Mouse (Mus musculus) embryonic facial prominence, embryonic 12.5 days (tissue): Measurements from ENCODE around the gene Cep83. TPM values are rescaled to one million over a fixed set of nuclear protein-coding genes. Genes with fewer than 3 reads are reported as not detected.

Source experiments
- ATAC-seq: fragments of 200-750 bp; cut with Nextera tagmentation; 2 replicates; pipeline ENCODE4 v1.8.0; 2017; ENCODE audit not compliant: insufficient number of reproducible peaks, insufficient read depth, low FRiP score, low TSS enrichment
- H3K27ac ChIP-seq: fragments of 300-500 bp; sonication (generic); 2 replicates; pipeline ENCODE4 v1.5.1; 2016; ENCODE audit warnings: mild to moderate bottlenecking
- H3K27me3 ChIP-seq: fragments of 300-500 bp; sonication (generic); 2 replicates; pipeline ENCODE4 v1.6.1; 2016; ENCODE audit warnings: mild to moderate bottlenecking, moderate library complexity
- H3K36me3 ChIP-seq: fragments of 300-500 bp; sonication (generic); 2 replicates; pipeline ENCODE4 v1.6.1; 2016; ENCODE audit warnings: mild to moderate bottlenecking
- H3K4me1 ChIP-seq: fragments of 300-500 bp; sonication (generic); 2 replicates; pipeline ENCODE4 v1.6.1; 2016
- H3K4me2 ChIP-seq: fragments of 300-500 bp; sonication (generic); replicated peaks from 2 replicates; pipeline ENCODE4 v1.6.1; 2016; ENCODE audit warnings: mild to moderate bottlenecking, moderate library complexity
- H3K4me3 ChIP-seq: fragments of 300-500 bp; sonication (generic); 2 replicates; pipeline ENCODE4 v1.5.1; 2016; ENCODE audit warnings: mild to moderate bottlenecking
- H3K9ac ChIP-seq: fragments of 300-500 bp; sonication (generic); 2 replicates; pipeline ENCODE4 v1.6.1; 2016; ENCODE audit warnings: mild to moderate bottlenecking, moderate library complexity
- H3K9me3 ChIP-seq: fragments of 300-500 bp; sonication (generic); 2 replicates; pipeline ENCODE4 v1.6.1; 2016; ENCODE audit warnings: mild to moderate bottlenecking, moderate library complexity
- WGBS: fragments of 180-500 bp; shearing (Covaris S2); methylation state at CpG from one replicate; pipeline ENCODE4 v1.1.7; 2016; 5-methylcytosine and 5-hydroxymethylcytosine counted together
- polyA plus RNA-seq: library from polyadenylated mRNA; unstranded; fragments of >200 nt; fragmentation: Nextera tagmentation; extraction: Ambion mirVana; gene quantifications from 2 replicates; pipeline ENCODE4 v1.2.1, GENCODE M21; 2016

Cep83 gene
- polyA plus RNA-seq, 1 experiment from 2014 or later, result 27.7 TPM

- Histone ChIP-seq H3K9ac (no peak overlapping the region), H3K27ac (no peak overlapping the region), H3K4me1 (no peaks in the 10 kb centered on the region), H3K27me3 (no peaks in the 10 kb centered on the region), H3K4me3 (no peak overlapping the region), H3K4me2 (no peak overlapping the region), H3K36me3 (peaks cover 5% of the 10 kb centered on the region; the same call in 1 of the 2 replicates), H3K9me3 (no peaks in the 10 kb centered on the region)
- WGBS, result 92% methylated on average over 4 of the region's 4 CpGs
- no peak for ATAC-seq
These were observed 90.9 kb downstream of the Cep83 start for GRCm38 (mm10) chr10:94779319-94779718.

- no peak overlapping the region for H3K4me3 ChIP-seq
- WGBS, result 74% methylated on average over 3 of the region's 3 CpGs
- H3K36me3 ChIP-seq, result peaks cover 5% of the 10 kb centered on the region; the same call in 1 of the 2 replicates
- no peaks in the 10 kb centered on the region for H3K27me3 ChIP-seq
- no peaks in the 10 kb centered on the region for H3K9me3 ChIP-seq
- no peaks in the 10 kb centered on the region for H3K4me1 ChIP-seq
- no peak overlapping the region for H3K4me2 ChIP-seq
- no peak overlapping the region for H3K27ac ChIP-seq
- no peak overlapping the region for H3K9ac ChIP-seq
- no peak for ATAC-seq
These were observed 92.3 kb downstream of the Cep83 start for GRCm38 (mm10) chr10:94780618-94781262.

DNA sequence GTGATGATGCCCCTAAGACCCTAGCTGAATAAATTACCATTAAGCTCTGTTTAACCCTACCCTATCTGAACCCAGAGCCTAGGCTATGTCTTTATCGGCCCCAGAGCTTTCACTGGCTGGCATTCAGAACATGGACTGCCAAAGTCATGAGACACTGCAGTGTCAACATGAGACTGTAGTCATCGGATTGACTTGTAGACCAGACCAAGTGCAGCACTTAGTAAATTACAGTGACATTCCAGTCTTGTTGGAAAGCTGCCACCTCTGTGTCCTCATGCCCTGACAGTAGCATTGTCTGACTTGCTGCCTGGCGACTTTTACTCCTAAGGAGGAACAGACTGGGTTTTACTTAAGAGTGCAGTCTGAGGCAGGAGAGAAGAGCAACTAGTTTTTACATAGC lies 100.8 kb downstream of the Cep83 start:
- Histone ChIP-seq H3K4me1 (no peaks in the 10 kb centered on the region), H3K9ac (no peak overlapping the region), H3K4me2 (no peak overlapping the region), H3K27me3 (no peaks in the 10 kb centered on the region), H3K4me3 (no peak overlapping the region), H3K27ac (no peak overlapping the region), H3K9me3 (no peaks in the 10 kb centered on the region), H3K36me3 (peaks cover 19% of the 10 kb centered on the region)
- WGBS, result 75% methylated on average over 3 of the region's 3 CpGs
- no peak for ATAC-seq

DNA sequence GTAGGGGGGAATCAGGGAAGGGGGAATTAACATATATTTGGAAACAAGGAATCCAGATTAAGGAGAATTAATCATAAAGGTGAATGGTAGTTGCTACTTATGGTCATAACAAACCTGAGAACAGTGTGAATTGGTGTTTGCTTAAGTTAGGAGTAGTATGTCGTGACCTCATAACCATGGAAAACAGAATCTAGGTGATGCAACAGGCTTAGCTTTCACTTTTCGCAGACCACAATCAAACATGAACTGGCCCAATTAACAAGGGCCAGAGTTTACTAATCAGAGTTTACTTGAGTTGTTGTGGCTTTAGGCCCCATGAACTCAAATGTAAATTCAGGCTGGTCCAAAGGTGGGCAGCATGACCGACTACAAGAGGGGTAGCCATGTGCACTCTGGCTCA lies 105.5 kb downstream of the Cep83 start:
- no peak overlapping the region for H3K4me2 ChIP-seq
- H3K27ac ChIP-seq, result no peak overlapping the region
- H3K9ac ChIP-seq, result no peak overlapping the region
- H3K27me3 ChIP-seq, result no peaks in the 10 kb centered on the region
- peaks cover 12% of the 10 kb centered on the region for H3K36me3 ChIP-seq
- H3K4me3 ChIP-seq, result no peak overlapping the region
- ATAC-seq, result no peak
- no peaks in the 10 kb centered on the region for H3K4me1 ChIP-seq
- 92% methylated on average over 3 of the region's 3 CpGs for WGBS
- H3K9me3 ChIP-seq, result no peaks in the 10 kb centered on the region

- Histone ChIP-seq H3K27ac (no peak overlapping the region), H3K9ac (no peak overlapping the region), H3K4me1 (no peaks in the 10 kb centered on the region), H3K36me3 (peaks cover 6% of the 10 kb centered on the region), H3K4me3 (no peak overlapping the region), H3K9me3 (no peaks in the 10 kb centered on the region), H3K4me2 (no peak overlapping the region), H3K27me3 (no peaks in the 10 kb centered on the region)
- no peak for ATAC-seq
- WGBS, result 91% methylated on average over 5 of the region's 5 CpGs
These were observed 106.3 kb downstream of the Cep83 start for GRCm38 (mm10) chr10:94794666-94795244.

DNA sequence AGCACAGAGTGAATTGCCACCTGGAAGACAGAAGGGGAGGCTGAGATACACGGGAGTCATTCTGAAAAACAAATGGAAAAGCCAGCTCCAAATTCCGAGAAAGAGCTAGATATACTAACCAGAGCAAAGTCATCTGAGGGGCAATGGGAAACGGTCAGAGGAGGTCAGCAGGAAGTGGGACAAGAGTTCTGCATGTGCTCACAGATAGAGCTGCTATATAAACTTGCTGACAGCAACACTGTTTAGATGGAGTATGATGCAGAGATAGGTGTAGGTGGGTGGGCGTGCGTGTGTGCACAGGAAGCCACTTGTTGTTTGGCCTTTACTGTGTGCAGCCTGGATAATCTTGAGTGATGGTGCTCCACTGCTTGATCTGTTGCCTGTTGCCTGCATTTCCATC lies 109.7 kb downstream of the Cep83 start:
- WGBS, result 82% methylated on average over 5 of the region's 5 CpGs
- no peaks in the 10 kb centered on the region for H3K9me3 ChIP-seq
- H3K4me1 ChIP-seq, result no peaks in the 10 kb centered on the region
- H3K36me3 ChIP-seq, result no peaks in the 10 kb centered on the region; the same call in 1 of the 2 replicates
- H3K4me2 ChIP-seq, result no peak overlapping the region
- no peak overlapping the region for H3K9ac ChIP-seq
- H3K4me3 ChIP-seq, result no peak overlapping the region
- no peak overlapping the region for H3K27ac ChIP-seq
- H3K27me3 ChIP-seq, result no peaks in the 10 kb centered on the region
- ATAC-seq, result no peak

GRCm38 (mm10) chr10:94799485-94800239 lies 111.2 kb downstream of the Cep83 start:
- WGBS, result 49% methylated on average over 2 of the region's 2 CpGs
- no peak for ATAC-seq

GRCm38 (mm10) chr10:94800677-94801354 lies 112.4 kb downstream of the Cep83 start:
- H3K27me3 ChIP-seq, result no peaks in the 10 kb centered on the region
- H3K9me3 ChIP-seq, result no peaks in the 10 kb centered on the region
- H3K4me2 ChIP-seq, result no peak overlapping the region
- no peak overlapping the region for H3K9ac ChIP-seq
- no peak overlapping the region for H3K4me3 ChIP-seq
- no peaks in the 10 kb centered on the region; the same call in 1 of the 2 replicates for H3K36me3 ChIP-seq
- WGBS, result 89% methylated on average over 7 of the region's 7 CpGs
- H3K4me1 ChIP-seq, result 0 out of 2 replicates have a peak, but pooled peaks cover 5% of the 10 kb centered on the region
- no peak for ATAC-seq
- no peak overlapping the region for H3K27ac ChIP-seq

More at GRCm38 (mm10) chr10:94799485-94800239, 111.2 kb downstream of the Cep83 start:
- Histone ChIP-seq H3K4me2 (no peak overlapping the region), H3K9me3 (no peaks in the 10 kb centered on the region), H3K4me3 (no peak overlapping the region), H3K36me3 (no peaks in the 10 kb centered on the region; the same call in 1 of the 2 replicates), H3K9ac (no peak overlapping the region), H3K27me3 (no peaks in the 10 kb centered on the region), H3K27ac (no peak overlapping the region), H3K4me1 (0 out of 2 replicates have a peak, but pooled peaks cover 5% of the 10 kb centered on the region)

GRCm38 (mm10) chr10:94804029-94804908 lies 115.8 kb downstream of the Cep83 start:
- no peak overlapping the region for H3K27ac ChIP-seq
- no peaks in the 10 kb centered on the region for H3K9me3 ChIP-seq
- H3K36me3 ChIP-seq, result no peaks in the 10 kb centered on the region
- no peak for ATAC-seq
- no peak overlapping the region for H3K4me2 ChIP-seq
- H3K4me1 ChIP-seq, result 0 out of 2 replicates have a peak, but pooled peaks cover 5% of the 10 kb centered on the region
- WGBS, result 68% methylated on average over 10 of the region's 10 CpGs
- no peak overlapping the region for H3K9ac ChIP-seq
- H3K27me3 ChIP-seq, result no peaks in the 10 kb centered on the region; the same call in 1 of the 2 replicates
- H3K4me3 ChIP-seq, result no peak overlapping the region

- Histone ChIP-seq H3K27me3 (no peaks in the 10 kb centered on the region; the same call in 1 of the 2 replicates), H3K36me3 (no peaks in the 10 kb centered on the region), H3K27ac (no peak overlapping the region), H3K4me1 (0 out of 2 replicates have a peak, but pooled peaks cover 5% of the 10 kb centered on the region), H3K9ac (no peak overlapping the region), H3K9me3 (no peaks in the 10 kb centered on the region), H3K4me2 (no peak overlapping the region), H3K4me3 (no peak overlapping the region)
- 65% methylated on average over 1 of the region's 1 CpGs for WGBS
- ATAC-seq, result no peak
These were observed 116.4 kb downstream of the Cep83 start for GRCm38 (mm10) chr10:94804909-94805220.

DNA sequence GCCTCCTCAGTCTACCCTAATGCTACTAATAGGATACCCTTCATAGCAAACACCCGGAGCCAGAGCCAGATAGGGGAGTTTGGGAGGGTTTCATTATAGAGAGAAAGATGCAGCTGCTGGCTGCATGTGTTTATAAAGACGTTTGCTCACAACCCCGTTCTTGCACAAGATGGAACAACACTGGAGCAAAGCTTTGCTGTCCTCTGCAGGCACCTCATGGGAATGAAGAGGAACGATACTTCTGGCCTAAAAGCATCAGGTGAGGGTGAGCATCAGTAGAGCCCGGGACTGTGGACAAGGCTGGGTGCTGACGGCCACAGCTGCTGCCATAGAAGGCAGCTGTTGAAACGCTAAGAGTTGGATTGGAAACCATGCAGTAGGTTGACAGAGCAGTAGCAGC lies 118.9 kb downstream of the Cep83 start:
- Histone ChIP-seq H3K27ac (no peak overlapping the region), H3K9ac (no peak overlapping the region), H3K4me1 (0 out of 2 replicates have a peak, but pooled peaks cover 5% of the 10 kb centered on the region), H3K4me2 (no peak overlapping the region), H3K36me3 (no peaks in the 10 kb centered on the region), H3K4me3 (no peak overlapping the region), H3K27me3 (no peaks in the 10 kb centered on the region; the same call in 1 of the 2 replicates), H3K9me3 (no peaks in the 10 kb centered on the region)
- 75% methylated on average over 7 of the region's 7 CpGs for WGBS
- no peak for ATAC-seq
